Mouse (Mus musculus) heart, embryonic 15.5 days (tissue): ENCODE results near the gene Nek11. TPM values are rescaled to one million over a fixed set of nuclear protein-coding genes. Genes with fewer than 3 reads are reported as not detected.

ENCODE experiments used
- ATAC-seq: fragments of 200-750 bp; cut with Nextera tagmentation; replicated peaks from 2 replicates; pipeline ENCODE4 v1.8.0; 2017; ENCODE audit warnings: low read depth, moderate TSS enrichment; ENCODE audit not compliant: insufficient number of reproducible peaks, insufficient read depth, low FRiP score
- H3K27ac ChIP-seq: fragments of 300-500 bp; sonication (generic); 2 replicates; pipeline ENCODE4 v1.5.1; 2015; ENCODE audit warnings: mild to moderate bottlenecking, inconsistent platforms
- H3K27me3 ChIP-seq: fragments of 300-500 bp; sonication (generic); 2 replicates; pipeline ENCODE4 v1.6.1; 2015; ENCODE audit warnings: inconsistent platforms
- H3K36me3 ChIP-seq: fragments of 300-500 bp; sonication (generic); 2 replicates; pipeline ENCODE4 v1.6.1; 2015; ENCODE audit warnings: mild to moderate bottlenecking, inconsistent platforms
- H3K4me1 ChIP-seq: fragments of 300-500 bp; sonication (generic); replicated peaks from 2 replicates; pipeline ENCODE4 v1.6.1; 2015; ENCODE audit warnings: inconsistent platforms
- H3K4me2 ChIP-seq: fragments of 300-500 bp; sonication (generic); 2 replicates; pipeline ENCODE4 v1.6.1; 2015; ENCODE audit warnings: inconsistent platforms, mild to moderate bottlenecking, moderate library complexity
- H3K4me3 ChIP-seq: fragments of 300-500 bp; sonication (generic); 2 replicates; pipeline ENCODE4 v1.5.1; 2015; ENCODE audit warnings: mild to moderate bottlenecking, inconsistent platforms
- H3K9ac ChIP-seq: fragments of 300-500 bp; sonication (generic); 2 replicates; pipeline ENCODE4 v1.6.1; 2015; ENCODE audit warnings: mild to moderate bottlenecking, inconsistent platforms
- H3K9me3 ChIP-seq: fragments of 300-500 bp; sonication (generic); replicated peaks from 2 replicates; pipeline ENCODE4 v1.6.1; 2016; ENCODE audit warnings: inconsistent platforms
- WGBS: fragments of 180-500 bp; shearing (Covaris S2); methylation state at CpG from one replicate; pipeline ENCODE4 v1.1.7; 2015; ENCODE audit warnings: mixed read lengths; 5-methylcytosine and 5-hydroxymethylcytosine counted together
- polyA plus RNA-seq: library from polyadenylated mRNA; unstranded; fragments of >200 nt; fragmentation: Nextera tagmentation; extraction: Ambion mirVana; gene quantifications from 2 replicates; pipeline ENCODE4 v1.2.1, GENCODE M21; 2015

Gene Nek11
- polyA plus RNA-seq, 1 experiment from 2014 or later = 0.15 TPM

- Histone ChIP-seq H3K4me3 (no peak overlapping the region), H3K36me3 (no peaks in the 10 kb centered on the region), H3K27me3 (no peaks in the 10 kb centered on the region), H3K4me2 (no peak overlapping the region), H3K9me3 (no peaks in the 10 kb centered on the region), H3K9ac (no peak overlapping the region), H3K27ac (no peak overlapping the region), H3K4me1 (no peaks in the 10 kb centered on the region)
- ATAC-seq = no peak
- WGBS = 91% methylated on average over 1 of the region's 1 CpGs
These were observed 141.2 kb downstream of the Nek11 start for GRCm38 (mm10) chr9:105254076-105254475.

DNA sequence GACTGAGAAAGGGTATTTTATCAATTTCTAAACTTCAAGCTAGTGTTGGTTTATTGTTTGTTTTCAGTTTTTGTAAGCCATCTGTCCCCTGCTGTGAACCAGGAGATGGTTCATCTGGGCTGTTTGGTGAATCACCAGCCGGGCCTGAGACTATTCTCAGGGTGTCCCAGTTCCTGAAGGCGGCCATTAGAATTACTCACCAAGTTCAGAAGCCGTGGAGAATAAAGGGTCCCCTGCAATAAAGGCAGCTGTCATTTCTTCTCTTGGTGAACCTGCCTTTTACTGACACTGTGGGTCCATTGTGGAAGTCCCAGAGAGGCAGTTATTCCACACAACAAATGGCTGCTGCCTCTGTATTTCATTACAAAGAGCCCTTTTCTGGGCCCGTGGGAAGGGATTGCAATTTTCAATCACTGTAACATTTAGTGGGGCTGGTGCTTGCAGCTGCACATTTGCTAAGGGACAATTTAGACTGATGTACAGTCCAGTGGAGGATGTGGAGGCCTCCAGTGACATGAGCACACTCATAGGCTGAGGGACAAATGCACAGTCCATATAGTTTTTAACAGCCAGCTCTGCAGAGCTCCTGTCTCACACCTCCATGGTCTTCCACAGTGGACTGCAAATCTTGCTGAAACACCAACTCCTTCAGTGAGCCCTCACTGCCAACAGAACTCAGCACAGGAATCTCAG is 142.8 kb downstream of the Nek11 start:
- H3K4me3 ChIP-seq = no peak overlapping the region
- H3K27me3 ChIP-seq = no peaks in the 10 kb centered on the region
- no peak overlapping the region for H3K9ac ChIP-seq
- no peaks in the 10 kb centered on the region for H3K36me3 ChIP-seq
- H3K4me1 ChIP-seq = no peaks in the 10 kb centered on the region
- no peaks in the 10 kb centered on the region for H3K9me3 ChIP-seq
- no peak overlapping the region for H3K4me2 ChIP-seq
- no peak overlapping the region for H3K27ac ChIP-seq
- 74% methylated on average over 4 of the region's 4 CpGs for WGBS
- no peak for ATAC-seq

- no peak for ATAC-seq
- H3K9ac ChIP-seq = no peak overlapping the region
- WGBS = 89% methylated on average over 4 of the region's 4 CpGs
These were observed 144.1 kb downstream of the Nek11 start for GRCm38 (mm10) chr9:105251256-105251655.

GRCm38 (mm10) chr9:105244024-105244423 is 151.3 kb downstream of the Nek11 start:
- Histone ChIP-seq H3K27me3 (no peaks in the 10 kb centered on the region), H3K36me3 (no peaks in the 10 kb centered on the region), H3K4me2 (no peak overlapping the region), H3K4me3 (no peak overlapping the region), H3K9ac (no peak overlapping the region), H3K27ac (no peak overlapping the region), H3K9me3 (no peaks in the 10 kb centered on the region), H3K4me1 (no peaks in the 10 kb centered on the region)
- ATAC-seq = no peak
- WGBS = 32% methylated on average over 5 of the region's 5 CpGs

More at GRCm38 (mm10) chr9:105251256-105251655, 144.1 kb downstream of the Nek11 start:
- Histone ChIP-seq H3K27ac (no peak overlapping the region), H3K4me2 (no peak overlapping the region), H3K27me3 (no peaks in the 10 kb centered on the region), H3K36me3 (no peaks in the 10 kb centered on the region), H3K9me3 (no peaks in the 10 kb centered on the region), H3K4me1 (no peaks in the 10 kb centered on the region), H3K4me3 (no peak overlapping the region)

DNA sequence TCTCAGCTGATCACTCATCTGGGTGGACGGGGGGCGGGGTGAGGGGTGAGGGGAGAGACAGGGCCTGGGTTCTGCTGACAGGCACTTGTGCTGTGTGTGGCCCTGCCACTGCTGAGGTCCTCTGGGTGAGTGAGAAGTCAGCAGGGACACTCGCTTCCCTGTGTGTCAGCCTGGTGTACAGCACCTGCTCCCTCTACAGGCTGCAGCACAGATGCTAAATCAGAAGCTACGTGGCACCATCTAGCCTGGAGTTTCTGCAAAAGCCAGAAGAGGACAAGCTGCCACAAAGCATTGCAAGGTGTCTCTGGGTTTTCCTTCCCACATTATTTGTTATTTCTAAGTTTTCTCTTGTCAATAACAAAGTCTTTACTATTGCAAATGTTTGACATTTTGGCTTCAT is 180.9 kb downstream of the Nek11 start:
- ATAC-seq = no peak
- no peak overlapping the region for H3K4me3 ChIP-seq
- H3K36me3 ChIP-seq = no peaks in the 10 kb centered on the region
- H3K27me3 ChIP-seq = no peaks in the 10 kb centered on the region
- 46% methylated on average over 4 of the region's 4 CpGs for WGBS
- H3K27ac ChIP-seq = no peak overlapping the region
- no peaks in the 10 kb centered on the region for H3K9me3 ChIP-seq
- H3K4me2 ChIP-seq = no peak overlapping the region
- no peak overlapping the region for H3K9ac ChIP-seq
- H3K4me1 ChIP-seq = no peaks in the 10 kb centered on the region

DNA sequence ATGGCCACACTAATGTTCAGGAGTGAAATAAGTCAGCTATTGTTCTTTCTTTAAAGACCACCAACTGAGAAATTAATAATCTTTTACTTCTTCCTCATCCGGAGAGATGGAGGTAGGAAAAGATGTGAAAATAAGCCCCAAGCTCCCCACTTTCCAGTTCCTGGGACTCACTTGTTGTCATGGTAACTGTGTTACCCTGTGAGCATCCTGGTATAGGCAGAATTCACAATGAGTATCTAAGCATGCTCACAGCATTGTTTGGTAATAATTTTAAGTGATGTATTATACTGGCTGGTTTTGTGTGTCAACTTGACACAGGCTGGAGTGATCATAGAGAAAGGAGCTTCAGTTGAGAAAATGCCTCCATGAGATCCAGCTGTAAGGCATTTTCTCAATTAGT is 195.0 kb downstream of the Nek11 start:
- Histone ChIP-seq H3K4me2 (no peak overlapping the region), H3K27ac (no peak overlapping the region), H3K27me3 (no peaks in the 10 kb centered on the region), H3K4me3 (no peak overlapping the region), H3K36me3 (no peaks in the 10 kb centered on the region), H3K4me1 (no peaks in the 10 kb centered on the region), H3K9ac (no peak overlapping the region), H3K9me3 (no peaks in the 10 kb centered on the region)
- WGBS = 56% methylated on average over 1 of the region's 1 CpGs
- no peak for ATAC-seq

DNA sequence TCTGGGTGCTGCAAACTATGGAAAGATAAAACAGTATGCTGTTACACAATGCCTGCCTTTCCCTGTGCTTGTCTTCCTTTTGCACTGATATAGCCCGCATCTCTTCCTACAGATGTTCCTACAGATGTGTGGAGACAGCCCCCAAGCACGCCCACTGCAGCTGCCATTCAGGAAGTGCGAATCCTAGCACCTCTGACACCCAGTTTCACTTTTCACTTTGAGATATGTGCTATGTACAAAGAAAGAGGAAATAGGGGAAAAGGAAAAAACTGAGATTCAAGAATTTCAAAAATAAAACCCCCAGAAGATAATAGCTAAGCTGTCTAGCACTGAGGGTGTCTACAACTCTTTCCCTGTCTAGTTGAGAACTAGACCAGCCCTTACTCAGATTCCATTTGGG is 208.6 kb downstream of the Nek11 start:
- Histone ChIP-seq H3K9me3 (no peaks in the 10 kb centered on the region), H3K27me3 (no peaks in the 10 kb centered on the region), H3K9ac (no peak overlapping the region), H3K27ac (no peak overlapping the region), H3K4me1 (no peaks in the 10 kb centered on the region), H3K4me2 (no peak overlapping the region), H3K4me3 (no peak overlapping the region), H3K36me3 (no peaks in the 10 kb centered on the region)
- ATAC-seq = no peak
- 53% methylated on average over 3 of the region's 3 CpGs for WGBS

- Histone ChIP-seq H3K4me1 (no peaks in the 10 kb centered on the region), H3K4me3 (no peak overlapping the region), H3K27me3 (no peaks in the 10 kb centered on the region), H3K4me2 (no peak overlapping the region), H3K9ac (no peak overlapping the region), H3K27ac (no peak overlapping the region), H3K36me3 (no peaks in the 10 kb centered on the region), H3K9me3 (no peaks in the 10 kb centered on the region)
- 78% methylated on average over 3 of the region's 3 CpGs for WGBS
- ATAC-seq = no peak
These were observed 212.9 kb downstream of the Nek11 start for GRCm38 (mm10) chr9:105182392-105182791.

GRCm38 (mm10) chr9:105144992-105145391 is 250.3 kb downstream of the Nek11 start, which contains the start of gene 1700080E11Rik:
Gene 1700080E11Rik, minus strand, starts transcription at chr9:105145092.
- Histone ChIP-seq H3K27me3 (no peaks in the 10 kb centered on the region), H3K4me2 (no peak within 1 kb of the TSS), H3K9me3 (no peaks in the 10 kb centered on the region), H3K27ac (no peak within 1 kb of the TSS), H3K36me3 (no peaks in the 10 kb centered on the region), H3K9ac (no peak within 1 kb of the TSS), H3K4me3 (no peak within 1 kb of the TSS), H3K4me1 (no peaks in the 10 kb centered on the region)
- WGBS = 73% methylated on average over 6 of the region's 6 CpGs
- ATAC-seq = no peak

- no peak overlapping the region for H3K4me2 ChIP-seq
- H3K4me1 ChIP-seq = no peaks in the 10 kb centered on the region
- H3K27me3 ChIP-seq = no peaks in the 10 kb centered on the region
- no peak for ATAC-seq
- H3K4me3 ChIP-seq = no peak overlapping the region
- no peaks in the 10 kb centered on the region for H3K36me3 ChIP-seq
- H3K9me3 ChIP-seq = no peaks in the 10 kb centered on the region
- 65% methylated on average over 6 of the region's 6 CpGs for WGBS
- no peak overlapping the region for H3K9ac ChIP-seq
- no peak overlapping the region for H3K27ac ChIP-seq
These were observed 256.1 kb downstream of the Nek11 start for GRCm38 (mm10) chr9:105139204-105139603.

GRCm38 (mm10) chr9:105136404-105136803 is 258.9 kb downstream of the Nek11 start:
- H3K9me3 ChIP-seq = no peaks in the 10 kb centered on the region
- H3K9ac ChIP-seq = no peak overlapping the region
- no peak overlapping the region for H3K4me2 ChIP-seq
- no peaks in the 10 kb centered on the region for H3K27me3 ChIP-seq
- H3K4me3 ChIP-seq = no peak overlapping the region
- H3K27ac ChIP-seq = no peak overlapping the region
- H3K36me3 ChIP-seq = no peaks in the 10 kb centered on the region
- no peak for ATAC-seq
- H3K4me1 ChIP-seq = peaks cover 4% of the 10 kb centered on the region
- 26% methylated on average over 1 of the region's 1 CpGs for WGBS

DNA sequence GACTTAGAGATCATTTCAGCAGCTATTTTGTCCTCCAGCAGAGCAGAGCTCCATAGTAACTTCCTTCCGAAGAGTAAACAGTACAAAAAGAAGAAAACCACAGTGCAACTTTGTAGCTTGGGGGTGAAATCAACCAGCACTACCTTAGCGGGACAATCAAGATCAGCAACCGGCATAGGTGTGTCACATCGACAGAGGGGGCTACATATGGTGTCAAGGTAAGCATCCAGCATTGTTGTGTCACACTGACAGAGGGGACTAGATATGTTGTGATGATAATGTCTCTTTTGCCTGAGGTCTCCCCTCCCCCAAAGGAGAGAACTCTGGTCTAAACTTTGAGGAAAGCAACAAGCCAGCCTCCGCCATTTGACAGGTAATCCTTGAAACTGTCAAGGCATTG is 260.8 kb downstream of the Nek11 start:
- H3K4me3 ChIP-seq = no peak overlapping the region
- H3K9ac ChIP-seq = no peak overlapping the region
- ATAC-seq = no peak
- WGBS = 74% methylated on average over 5 of the region's 5 CpGs
- H3K36me3 ChIP-seq = no peaks in the 10 kb centered on the region
- no peak overlapping the region for H3K4me2 ChIP-seq
- H3K4me1 ChIP-seq = peaks cover 13% of the 10 kb centered on the region
- H3K27me3 ChIP-seq = no peaks in the 10 kb centered on the region
- H3K9me3 ChIP-seq = no peaks in the 10 kb centered on the region
- no peak overlapping the region for H3K27ac ChIP-seq
